Mouse (Mus musculus) urinary bladder, postnatal 25 days (tissue): Measurements from ENCODE around the gene Timm8a2.

Source experiments
- DNase-seq: peaks from one replicate; pipeline ENCODE4 v3.0.0; 2022; ENCODE audit warnings: low spot score

The Timm8a2 gene

GRCm38 (mm10) chr14:122034451-122034850 lies at the start of gene Timm8a2:
Timm8a2 (plus strand) TSS chr14:122034674.
- no peak for DNase-seq

- no peak for DNase-seq
Observed at GRCm38 (mm10) chr14:121985477-121985876, 49.0 kb upstream of the Timm8a2 start.

- DNase-seq = no peak
Observed at GRCm38 (mm10) chr14:121986028-121986427, 48.4 kb upstream of the Timm8a2 start.

GRCm38 (mm10) chr14:121987287-121987686 lies 47.2 kb upstream of the Timm8a2 start:
- no peak for DNase-seq

GRCm38 (mm10) chr14:121987691-121988090 lies 46.8 kb upstream of the Timm8a2 start:
- no peak for DNase-seq

GRCm38 (mm10) chr14:121989331-121989730 lies 45.1 kb upstream of the Timm8a2 start:
- no peak for DNase-seq

- DNase-seq = no peak
Observed at GRCm38 (mm10) chr14:121989869-121990268, 44.6 kb upstream of the Timm8a2 start.

GRCm38 (mm10) chr14:121990897-121991296 lies 43.6 kb upstream of the Timm8a2 start:
- DNase-seq = no peak

GRCm38 (mm10) chr14:121991921-121992320 lies 42.6 kb upstream of the Timm8a2 start:
- no peak for DNase-seq

- DNase-seq = no peak
Observed at GRCm38 (mm10) chr14:121992395-121993280, 41.8 kb upstream of the Timm8a2 start.

GRCm38 (mm10) chr14:121993616-121994015 lies 40.9 kb upstream of the Timm8a2 start:
- DNase-seq = no peak

GRCm38 (mm10) chr14:121994171-121994700 lies 40.2 kb upstream of the Timm8a2 start:
- DNase-seq = no peak

- DNase-seq = no peak
Observed at GRCm38 (mm10) chr14:121994846-121995556, 39.5 kb upstream of the Timm8a2 start.

GRCm38 (mm10) chr14:121995557-121995870 lies 39.0 kb upstream of the Timm8a2 start:
- no peak for DNase-seq

GRCm38 (mm10) chr14:121996786-121997185 lies 37.7 kb upstream of the Timm8a2 start:
- DNase-seq = no peak

- DNase-seq = no peak
Observed at GRCm38 (mm10) chr14:121999455-121999854, 35.0 kb upstream of the Timm8a2 start.

- no peak for DNase-seq
Observed at GRCm38 (mm10) chr14:122000346-122001105, 33.9 kb upstream of the Timm8a2 start.

GRCm38 (mm10) chr14:122002224-122002623 lies 32.2 kb upstream of the Timm8a2 start:
- no peak for DNase-seq

- no peak for DNase-seq
Observed at GRCm38 (mm10) chr14:122003812-122004211, 30.7 kb upstream of the Timm8a2 start.

GRCm38 (mm10) chr14:122008261-122008660 lies 26.2 kb upstream of the Timm8a2 start:
- no peak for DNase-seq

GRCm38 (mm10) chr14:122009502-122009901 lies 25.0 kb upstream of the Timm8a2 start:
- no peak for DNase-seq

GRCm38 (mm10) chr14:122010301-122010700 lies 24.2 kb upstream of the Timm8a2 start:
- DNase-seq = no peak
